Mouse (Mus musculus): ENCODE measurements at regions not wholly inside any gene's neighbourhood (a gene's known extent, or its start where the extent isn't known, plus 50 kb on each side); places are given as distances from the start of the nearest gene placed in this dataset.
"Not testable (repeated sequence)": the region's sequence is repeated elsewhere in the genome, so short reads cannot be mapped to it uniquely, and the experiment has no call there.

DNA sequence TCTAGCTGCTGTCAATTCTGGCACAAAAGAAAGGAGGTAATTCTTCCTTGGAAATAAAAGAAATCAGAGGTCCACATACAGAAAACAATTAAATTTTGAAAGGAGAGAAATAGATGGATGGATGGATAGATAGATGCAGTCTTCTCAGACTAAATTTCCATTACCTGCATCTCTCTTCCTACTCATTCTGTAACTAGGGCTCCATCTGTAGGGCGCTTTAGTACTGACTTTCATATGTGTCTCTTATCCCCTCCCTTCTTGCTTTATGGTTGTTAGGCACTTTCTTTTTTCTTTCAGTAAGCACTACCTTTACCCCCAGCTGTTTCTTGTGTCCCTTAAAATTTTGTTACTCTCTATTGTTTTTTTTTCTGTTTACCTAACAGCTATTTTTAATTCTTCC is 72.9 kb upstream of the Olfr1324 start:
- peak; percentile 19 to 51 for DNase-seq

DNA sequence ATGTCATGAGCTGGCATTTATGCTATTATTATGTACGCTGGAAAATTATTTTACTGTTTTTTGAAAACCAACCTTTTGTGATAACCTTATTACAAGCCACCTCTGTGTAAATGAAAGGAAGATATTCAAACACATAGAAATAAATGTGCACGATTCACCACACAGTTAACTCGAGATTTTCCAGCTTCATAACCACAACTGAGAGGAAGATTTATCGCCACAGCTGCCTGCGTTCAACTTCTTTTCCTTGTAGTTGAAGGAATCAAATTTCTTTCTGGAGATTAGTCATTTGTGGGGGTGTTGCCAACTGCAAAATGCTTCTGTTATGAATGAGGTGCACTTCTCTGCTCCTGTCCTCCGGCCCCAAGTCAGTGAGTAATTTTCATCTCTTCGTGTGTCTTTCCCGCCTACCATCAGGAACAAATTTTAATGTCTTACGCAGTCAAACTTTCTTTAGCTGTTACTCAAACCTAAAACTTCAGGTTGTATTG is 62.2 kb upstream of the Olfr1324 start:
- not testable (repeated sequence) for DNase-seq

Data from cerebellum, postnatal 10 days (tissue).